Mouse (Mus musculus): Measurements from ENCODE around the gene Fdps. TPM values are rescaled to one million over a fixed set of nuclear protein-coding genes. Genes with fewer than 3 reads are reported as not detected.
"Not testable (repeated sequence)": the region's sequence is repeated elsewhere in the genome, so short reads cannot be mapped to it uniquely, and the experiment has no call there.

Fdps gene
- total RNA-seq, 2 experiments from 2014 or later: 64.0 to 150 TPM

DNA sequence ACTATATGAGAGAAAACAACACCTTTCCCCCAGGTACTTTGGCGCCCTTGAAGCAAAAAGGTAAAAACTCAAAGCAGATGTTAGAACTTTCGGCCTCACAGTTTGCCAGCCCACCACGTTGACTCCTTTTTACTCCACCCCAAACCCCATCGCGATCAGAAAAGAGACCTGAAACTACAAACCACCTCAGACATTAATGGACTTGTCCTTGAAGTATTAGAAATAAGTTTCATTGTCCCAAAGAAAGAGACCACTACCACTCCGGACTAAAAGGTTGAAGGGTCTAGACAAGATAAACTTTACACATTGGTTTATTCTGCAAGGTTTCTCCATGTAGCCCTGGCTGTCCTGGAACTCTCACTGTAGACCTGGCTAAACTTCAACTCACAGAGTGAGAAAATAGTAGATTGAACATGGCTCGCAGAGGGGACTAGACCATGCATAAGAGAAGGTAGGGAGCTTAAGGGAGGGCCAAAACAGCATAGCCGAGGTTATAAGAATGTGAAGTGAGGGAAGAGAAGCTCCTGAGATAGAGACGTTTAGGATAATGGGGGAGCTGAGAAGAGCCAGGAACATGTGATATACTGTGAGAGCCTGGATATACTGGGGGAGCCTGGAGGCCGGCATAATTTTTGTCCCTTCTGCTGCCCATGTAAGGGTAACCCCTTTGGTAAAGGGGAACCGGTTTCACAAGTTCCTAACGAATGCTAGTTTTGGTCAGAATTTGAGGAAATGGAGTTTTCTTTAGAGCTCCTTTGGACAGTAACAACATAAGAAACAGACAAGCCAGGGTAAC, 934 bp upstream of the Fdps start:
- ATAC-seq (ENCODE audit: poor library complexity, severe bottlenecking): peak; percentile 14; the same call in 1 of the 2 replicates

DNA sequence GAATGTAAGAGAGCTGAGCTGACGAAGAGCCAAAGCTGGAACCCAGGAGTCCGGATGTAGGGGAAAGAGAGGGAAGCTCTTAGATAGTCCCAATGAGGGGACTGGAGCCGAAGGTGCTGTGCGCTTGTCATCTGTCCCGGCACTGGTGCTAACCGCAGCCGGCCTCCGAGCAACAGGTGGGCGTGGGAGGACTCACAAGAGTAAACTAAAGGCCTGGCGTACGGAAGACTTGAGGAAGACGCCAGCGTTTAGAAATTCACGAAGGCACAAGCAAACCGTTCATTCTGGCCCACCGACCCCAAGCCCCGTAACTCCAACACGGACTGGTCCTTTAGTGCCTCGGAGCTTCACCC, 324 bp downstream of the Fdps start:
- peak; percentile 15; the same call in 1 of the 2 replicates for ATAC-seq (ENCODE audit: poor library complexity, severe bottlenecking)

DNA sequence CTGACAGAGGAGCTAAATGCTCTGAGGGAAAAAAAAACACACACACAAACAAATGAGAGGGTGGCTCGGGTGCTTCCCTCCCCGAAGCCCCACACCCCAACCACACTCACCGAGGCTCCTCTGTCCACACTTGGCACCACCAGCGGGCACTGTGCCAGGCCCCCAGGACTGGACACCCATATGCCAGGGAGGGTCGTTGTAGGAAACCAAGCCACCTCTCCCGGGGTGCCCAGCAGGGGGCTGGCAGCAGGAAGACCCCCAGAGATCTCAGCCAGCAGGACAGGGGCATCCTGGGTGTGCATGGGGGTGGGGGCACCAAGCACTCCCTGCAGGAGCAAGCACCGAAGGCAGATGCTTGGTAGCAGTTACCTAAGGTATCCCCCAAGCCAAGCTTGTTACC, 948 bp downstream of the Fdps start, which contains the start of gene Gm43738:
Gene Gm43738 (minus strand): TSS at position 289 of the 400 bp plus-strand sequence.
- ATAC-seq (ENCODE audit: poor library complexity, severe bottlenecking): no peak

DNA sequence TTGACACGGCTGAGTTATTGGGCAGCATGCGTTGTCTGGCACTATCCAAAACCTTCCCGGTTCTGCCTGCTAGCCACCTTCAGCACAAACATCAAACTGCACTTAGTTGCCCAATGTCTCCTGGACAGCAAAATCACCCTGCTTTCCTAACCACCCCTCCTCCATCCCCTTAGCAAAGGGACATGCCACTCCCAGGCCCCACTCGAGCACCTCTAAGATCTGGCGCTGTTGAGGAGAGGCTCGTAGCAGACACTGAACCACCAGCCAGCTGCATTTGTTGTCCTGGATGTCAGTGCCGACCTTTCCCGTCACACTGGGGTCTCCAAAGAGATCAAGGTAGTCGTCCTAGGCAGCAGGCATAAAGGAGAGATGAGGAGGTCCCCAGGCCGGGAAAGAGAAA, 7.7 kb downstream of the Fdps start:
- no peak for ATAC-seq (ENCODE audit: poor library complexity, severe bottlenecking)

DNA sequence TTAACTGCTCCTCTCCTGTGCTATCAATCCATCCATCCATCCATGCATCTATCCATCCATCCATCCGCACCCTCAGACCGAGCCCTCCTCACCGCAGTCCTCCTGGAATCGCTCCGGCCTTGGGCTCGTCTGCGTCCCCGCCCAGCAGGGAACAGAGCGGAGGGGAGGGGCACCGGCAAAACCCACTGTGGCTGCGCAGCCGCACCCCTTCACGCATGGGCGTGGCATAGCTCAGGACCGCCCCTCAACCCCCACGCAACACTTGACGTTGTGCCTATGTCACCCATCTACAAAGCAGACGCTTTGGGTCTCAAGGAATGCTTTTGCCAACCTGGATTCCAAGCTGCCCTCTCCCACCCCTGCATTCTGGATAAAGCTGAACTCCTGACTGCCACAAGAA, 8.6 kb downstream of the Fdps start, which contains the start of gene Rusc1:
Gene Rusc1 (minus strand): TSS at position 137 of the 400 bp plus-strand sequence.
- ATAC-seq (ENCODE audit: poor library complexity, severe bottlenecking): peak; percentile 24; the same call in 1 of the 2 replicates

DNA sequence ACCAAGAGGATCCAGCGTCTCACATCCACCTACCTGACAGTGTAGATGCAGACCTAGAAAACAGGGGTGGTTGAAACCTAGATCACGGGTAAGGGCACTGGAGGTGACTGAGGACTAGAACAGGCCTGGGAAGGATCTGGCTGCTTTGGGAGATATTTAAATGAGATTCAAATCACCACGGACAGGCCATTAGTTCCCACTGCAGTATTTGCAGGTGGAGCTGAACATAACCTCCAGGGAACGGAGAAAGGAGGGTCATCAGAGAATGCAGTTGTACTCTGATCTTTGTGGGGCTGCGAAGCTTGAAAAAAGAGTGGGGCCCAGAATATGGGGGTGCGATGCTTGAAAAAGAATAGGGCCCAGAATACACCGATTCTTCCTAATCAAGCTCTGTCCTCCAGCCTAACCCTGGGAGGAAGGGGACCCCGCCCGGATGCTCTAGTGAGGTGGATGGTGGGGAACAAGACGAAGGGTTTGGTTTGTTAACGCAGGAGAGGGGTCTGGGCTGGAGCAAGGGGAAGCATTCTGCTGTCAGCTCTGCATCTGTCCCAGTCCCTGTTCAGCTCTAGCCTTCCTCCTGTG, 9.2 kb downstream of the Fdps start:
- no peak for ATAC-seq (ENCODE audit: poor library complexity, severe bottlenecking)

DNA sequence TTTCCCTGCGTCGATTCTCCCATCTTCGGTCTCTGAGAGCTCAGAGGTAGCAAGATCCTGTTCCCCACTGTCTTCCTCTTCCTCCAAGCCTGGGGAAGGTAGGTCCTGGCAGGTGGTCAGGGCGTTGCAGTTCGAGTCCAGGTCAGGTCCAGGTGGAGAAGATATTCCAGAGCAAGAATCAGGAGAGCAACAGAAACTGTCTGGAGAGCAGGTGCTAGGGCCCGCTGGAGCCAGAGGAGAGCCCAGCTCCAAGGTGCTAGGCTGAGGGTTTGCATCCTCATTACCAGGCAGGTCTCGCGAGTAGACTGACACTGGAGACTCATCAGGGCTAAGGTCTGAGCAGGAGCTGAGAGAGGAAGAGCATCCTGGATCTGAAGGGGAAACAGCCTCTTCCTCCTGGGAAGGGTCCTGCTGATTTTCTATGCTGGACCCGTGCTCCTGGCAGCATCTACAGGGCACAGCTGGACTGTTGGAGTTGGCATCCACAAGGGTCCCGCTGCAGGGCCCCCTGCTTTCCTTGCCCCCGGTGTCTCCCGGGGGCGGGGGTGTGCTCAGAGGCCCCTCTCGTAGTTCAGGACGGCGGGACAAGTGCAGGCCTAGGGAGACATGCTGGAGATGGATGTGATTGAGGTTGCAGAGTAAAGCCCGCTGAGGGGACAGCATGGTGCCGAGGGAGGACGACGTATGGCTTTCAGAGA, 9.8 kb downstream of the Fdps start:
- ATAC-seq (ENCODE audit: poor library complexity, severe bottlenecking): no peak

DNA sequence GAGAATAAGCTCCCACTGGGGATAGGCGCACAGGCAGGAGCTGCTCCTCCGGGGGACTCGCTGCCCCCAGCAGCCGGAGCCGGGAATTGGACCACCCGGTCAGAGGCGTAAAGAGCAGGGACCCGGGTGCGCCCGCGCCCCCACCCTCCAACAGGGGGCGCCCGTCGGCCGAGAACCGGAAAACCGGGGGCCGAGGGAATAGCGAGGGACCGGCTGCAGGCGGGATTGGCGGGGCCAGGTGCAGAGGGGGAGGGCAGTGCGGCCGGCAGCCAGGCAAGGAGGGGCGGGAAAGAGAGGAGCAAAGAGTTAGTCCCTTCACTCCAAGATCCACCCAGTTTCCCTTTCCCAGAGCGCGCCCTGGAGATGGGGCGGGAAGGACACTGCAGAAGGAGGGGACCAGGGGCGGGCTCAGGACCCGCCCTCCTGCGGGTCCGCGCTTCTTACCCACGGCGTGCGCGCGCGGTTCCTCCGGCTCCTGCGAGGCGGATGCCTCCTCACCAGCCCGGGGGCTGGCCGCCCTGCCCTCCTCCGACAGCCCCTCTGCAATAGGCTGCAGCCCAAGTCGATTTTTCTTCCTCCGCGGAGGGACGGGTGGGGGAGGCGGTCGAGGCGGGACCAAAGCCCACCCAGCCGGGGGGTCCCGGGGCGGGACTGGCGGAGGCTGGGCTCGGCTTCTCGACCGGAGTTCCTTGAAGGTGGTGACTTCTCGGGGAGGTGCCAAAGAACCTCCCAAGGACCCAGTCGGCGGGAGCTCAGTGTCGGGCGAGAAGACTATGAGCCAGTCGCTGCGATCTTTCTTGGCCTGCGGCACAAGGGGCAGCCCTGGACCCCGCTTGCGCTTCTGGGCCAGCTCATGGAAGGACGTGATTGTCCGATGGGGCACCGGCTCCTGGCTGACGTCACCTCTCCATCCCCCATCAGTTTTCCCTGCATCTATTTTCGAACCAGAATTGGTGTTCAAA, 10.8 kb downstream of the Fdps start:
- peak; percentile 18; the same call in 1 of the 2 replicates for ATAC-seq (ENCODE audit: poor library complexity, severe bottlenecking)

DNA sequence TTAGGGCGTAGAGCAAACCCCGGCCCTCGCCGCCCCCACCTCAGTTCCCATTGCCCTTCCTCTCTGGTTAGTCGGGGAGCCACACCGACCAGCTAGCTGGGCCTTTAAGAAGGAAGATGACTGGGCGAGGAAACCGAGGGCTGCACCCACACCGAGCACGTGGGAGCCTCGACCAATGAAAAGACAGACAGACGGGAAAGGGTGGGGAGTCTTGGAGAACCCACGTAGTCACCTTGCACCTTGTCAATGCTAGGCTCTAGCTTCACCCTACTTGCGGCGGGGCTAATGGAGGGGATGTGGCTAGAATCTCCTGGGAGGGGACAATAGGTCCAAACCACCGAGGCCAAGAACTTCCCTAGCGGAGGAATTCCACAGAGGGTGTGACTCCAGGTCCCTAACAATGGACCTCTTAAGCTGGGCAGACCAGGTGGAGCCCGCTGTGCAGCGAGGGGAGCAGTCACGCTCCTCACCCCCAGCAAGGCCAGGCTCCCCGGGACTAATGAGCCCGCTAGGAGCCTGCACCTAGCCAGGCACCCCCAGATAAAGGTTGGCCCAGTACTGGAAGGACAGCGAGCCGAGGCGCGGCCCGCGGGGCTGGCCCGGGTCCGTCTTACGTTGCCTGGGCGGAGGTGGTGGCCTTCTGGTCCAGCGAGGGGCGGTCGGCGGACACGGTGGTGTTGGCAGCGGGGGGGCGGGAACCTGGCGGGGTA, 11.7 kb downstream of the Fdps start:
- ATAC-seq (ENCODE audit: poor library complexity, severe bottlenecking): peak; percentile 90

DNA sequence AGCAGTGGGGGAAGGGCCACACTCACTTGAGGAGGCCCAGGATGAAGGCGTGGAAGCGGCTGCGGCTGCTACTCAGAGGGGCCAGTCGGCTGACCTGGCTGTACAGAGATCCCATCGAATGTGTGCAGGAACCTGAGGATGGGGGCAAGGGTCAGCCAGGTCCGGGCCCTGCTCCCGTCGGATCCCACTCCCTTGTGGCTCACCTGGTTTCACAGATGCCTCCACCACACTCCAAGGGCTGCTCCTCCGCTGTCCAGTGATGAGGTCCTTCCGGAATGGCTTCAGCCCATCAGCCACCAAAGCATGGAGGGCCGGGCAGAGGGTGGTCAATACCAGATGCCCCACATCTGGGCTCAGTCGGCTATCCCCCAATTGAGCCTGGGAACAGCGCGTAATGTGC, 12.8 kb downstream of the Fdps start:
- no peak for ATAC-seq (ENCODE audit: poor library complexity, severe bottlenecking)

DNA sequence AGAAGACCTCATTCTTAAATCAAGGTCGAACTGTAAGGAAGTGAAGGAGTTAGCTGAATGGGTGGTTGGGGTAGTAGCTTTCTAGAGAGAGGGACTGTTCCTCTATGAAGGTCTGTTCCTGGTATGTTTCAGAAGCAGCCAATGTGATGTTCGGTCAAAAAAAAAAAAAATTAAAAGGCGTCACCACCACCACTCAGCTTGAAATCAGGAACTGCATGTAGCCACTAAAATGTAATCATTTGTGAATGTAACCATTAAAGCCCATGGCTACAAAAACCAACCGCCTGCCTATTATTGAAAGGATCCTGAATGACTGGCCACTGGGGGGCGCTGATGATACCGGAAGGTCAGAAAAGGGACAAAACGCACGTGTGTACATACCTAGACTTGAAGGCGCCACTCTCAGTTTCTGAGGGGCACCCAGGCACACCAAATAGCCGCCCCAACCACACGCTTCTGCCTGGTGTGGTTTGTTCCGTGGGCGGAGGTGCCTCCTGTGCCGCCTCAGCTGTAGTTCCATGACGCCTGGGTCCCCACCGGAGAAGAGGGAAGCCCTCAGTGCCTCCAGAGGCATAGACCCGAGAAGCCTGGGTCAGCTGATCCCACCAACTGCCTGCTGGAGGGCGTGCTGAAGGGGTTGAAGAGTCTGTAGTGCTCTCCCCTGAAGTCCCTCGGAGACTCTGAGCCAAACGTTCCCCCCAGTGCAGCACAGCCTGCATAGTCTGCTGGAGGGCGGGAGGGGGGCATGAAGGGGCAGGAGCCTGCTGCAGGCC, 14.2 kb downstream of the Fdps start:
- peak; percentile 22; the same call in 1 of the 2 replicates for ATAC-seq (ENCODE audit: poor library complexity, severe bottlenecking)

DNA sequence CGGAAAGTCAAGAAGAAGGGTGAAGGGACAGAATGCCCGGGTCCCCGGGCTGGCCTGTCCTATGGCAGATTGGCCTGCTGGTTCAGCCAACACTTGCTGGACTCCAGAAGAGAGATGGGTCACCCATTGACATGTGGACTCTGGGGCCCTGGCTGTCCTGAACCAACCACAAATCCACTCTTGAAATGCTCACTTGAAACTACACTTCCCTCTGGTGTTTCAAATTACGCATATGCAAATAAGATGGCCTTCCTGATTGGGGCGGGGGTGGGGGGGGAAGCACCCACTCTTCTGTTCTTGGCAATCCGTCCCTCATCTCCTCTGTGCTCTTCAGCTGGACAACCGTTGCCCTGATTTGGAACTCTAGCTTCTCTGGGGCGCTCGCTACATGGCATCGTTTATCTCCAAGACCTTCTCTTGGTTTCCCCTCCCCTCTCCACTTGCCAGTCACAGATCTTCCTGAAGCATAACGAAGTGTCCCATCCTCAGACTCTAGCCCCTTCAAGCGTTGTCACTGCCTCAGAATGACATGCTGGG, 17.0 kb downstream of the Fdps start:
- ATAC-seq (ENCODE audit: poor library complexity, severe bottlenecking): no peak

DNA sequence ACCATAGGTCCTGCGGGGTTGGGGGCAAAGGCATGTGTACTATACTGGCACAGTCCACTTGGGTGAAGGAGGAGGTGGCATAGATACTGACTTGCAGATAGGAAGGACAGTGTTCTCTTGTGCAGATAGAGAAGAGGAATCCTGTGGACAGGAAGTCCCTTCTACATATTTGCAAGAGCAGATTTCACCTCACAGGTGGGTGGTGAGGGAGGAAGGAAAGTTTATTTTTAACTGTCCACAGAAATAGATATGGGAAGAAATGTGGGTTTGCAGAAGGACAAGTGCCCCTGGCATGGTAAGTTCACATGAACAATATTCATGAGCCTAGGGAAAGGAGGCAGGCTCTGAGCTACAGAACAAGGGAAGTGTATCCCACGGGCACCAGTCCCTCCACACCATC, 17.6 kb downstream of the Fdps start:
- ATAC-seq (ENCODE audit: poor library complexity, severe bottlenecking): no peak

DNA sequence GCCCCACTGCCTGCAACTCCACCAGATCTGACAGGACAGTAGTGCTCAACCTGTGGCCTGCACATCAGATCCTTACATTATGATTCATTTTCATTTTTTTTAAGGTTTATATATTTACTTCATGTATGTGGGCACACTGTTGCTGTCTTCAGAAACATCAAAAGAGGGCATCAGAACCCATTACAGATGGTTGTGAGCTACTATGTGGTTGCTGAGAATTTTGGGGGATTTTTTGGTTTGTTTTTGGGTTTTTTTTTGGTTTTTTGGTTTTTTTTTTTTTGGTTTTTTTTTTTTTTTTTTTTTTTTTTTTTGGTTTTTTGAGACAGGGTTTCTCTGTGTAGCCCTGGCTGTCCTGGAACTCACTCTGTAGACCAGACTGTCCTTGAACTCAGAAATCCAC, 19.5 kb downstream of the Fdps start:
- not testable (repeated sequence) for ATAC-seq (ENCODE audit: poor library complexity, severe bottlenecking)

DNA sequence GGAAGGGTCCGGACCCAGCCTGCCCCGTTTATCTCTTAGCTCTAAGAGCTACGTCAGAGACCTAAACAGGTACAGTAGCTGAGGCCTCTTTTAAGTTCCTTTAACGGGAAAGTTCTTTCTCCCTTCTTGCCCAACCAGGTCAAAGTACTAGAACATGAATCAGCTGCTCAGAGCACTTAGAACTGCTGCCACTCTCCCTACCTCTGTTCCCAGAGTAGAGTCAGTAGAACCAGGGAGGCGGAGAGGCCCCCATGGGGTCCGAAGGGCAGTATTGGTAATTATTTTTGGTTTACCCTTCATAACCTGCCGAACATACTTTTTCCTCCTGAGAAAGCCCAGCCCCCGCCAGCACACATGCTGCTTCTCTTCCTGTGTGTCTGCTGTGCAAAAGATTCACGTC, 24.4 kb downstream of the Fdps start:
- ATAC-seq (ENCODE audit: poor library complexity, severe bottlenecking): no peak

DNA sequence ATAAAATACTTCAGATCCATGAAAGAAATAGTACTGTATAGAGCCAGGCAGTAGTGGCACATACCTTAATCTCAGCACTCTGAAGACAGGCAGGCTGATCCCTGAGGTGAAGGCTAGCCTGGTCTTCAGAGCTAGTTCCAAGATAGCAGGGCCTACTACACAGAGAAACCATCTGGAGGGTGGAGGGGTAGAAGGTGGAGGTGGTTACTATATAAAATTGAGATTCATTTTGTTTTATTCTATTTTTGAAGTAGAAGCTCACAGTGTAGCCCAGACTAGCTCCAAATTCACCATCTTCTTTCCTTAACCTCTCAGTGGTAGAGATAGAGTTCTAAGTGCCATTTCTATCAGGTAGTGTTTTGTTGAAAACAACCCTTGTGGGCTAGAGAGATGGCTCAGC, 34.5 kb downstream of the Fdps start:
- no peak for ATAC-seq (ENCODE audit: poor library complexity, severe bottlenecking)

DNA sequence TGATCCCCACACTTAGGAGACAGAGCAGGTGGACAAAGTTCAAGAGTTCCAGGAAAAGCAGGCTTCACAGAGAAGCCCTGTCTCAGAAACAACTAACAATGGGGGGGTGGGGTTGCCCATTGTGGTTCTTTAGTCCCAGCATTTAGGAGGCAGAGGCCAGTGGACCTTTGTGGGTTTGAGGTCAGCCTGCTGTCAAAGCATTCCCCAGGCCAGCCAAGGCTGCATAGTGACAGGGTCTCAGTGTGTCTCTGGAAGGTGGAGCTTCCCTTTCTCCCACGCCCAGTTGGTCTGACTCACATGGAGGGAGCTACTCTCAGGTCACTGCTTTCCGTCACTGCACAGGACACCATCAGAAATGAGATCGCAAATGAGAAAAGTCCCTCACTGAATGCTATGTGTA, 40.1 kb downstream of the Fdps start:
- no peak for ATAC-seq (ENCODE audit: poor library complexity, severe bottlenecking)

DNA sequence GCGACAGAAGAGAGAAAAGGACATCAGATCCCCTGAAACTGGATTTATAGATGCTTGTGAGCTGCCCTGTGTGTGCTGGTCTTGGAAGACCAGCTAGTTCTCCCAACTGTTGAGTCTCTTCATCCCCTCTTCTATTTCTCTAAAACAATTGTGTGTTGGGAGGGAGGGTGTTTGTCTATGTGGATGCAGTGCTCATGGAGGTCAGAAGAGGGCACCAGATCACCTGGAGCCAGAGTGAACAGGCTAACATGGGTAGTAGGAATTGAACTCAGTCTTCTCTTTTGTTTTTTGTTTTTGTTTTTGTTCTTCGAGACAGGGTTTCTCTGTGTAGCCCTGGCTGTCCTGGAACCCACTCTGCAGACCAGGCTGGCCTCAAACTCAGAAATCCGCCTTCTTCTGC, 43.0 kb downstream of the Fdps start:
- ATAC-seq (ENCODE audit: poor library complexity, severe bottlenecking): no peak

DNA sequence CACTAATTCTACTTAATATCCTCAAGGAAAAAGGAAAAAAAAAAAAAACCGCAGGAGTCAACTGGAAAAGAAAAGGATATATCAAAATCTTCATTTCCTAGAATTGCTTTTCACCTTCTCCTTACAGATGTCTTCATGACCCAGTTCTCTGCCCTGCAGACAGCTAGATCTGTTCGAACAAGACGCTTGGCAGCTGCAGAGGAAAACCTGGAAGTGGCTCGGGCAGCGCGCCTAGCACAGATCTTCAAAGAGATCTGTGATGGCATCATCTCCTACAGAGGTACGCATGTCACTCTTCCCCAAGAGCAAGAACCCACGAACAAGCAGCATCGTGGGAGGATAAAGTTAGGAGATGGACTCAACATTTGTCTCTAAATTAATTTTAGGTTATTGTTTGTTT, 43.4 kb downstream of the Fdps start:
- ATAC-seq (ENCODE audit: poor library complexity, severe bottlenecking): no peak
